Mouse (Mus musculus): ENCODE data around the gene Gm14226. TPM values are rescaled to one million over a fixed set of nuclear protein-coding genes. Genes with fewer than 3 reads are reported as not detected.
A peak's percentile ranks its signal among the peaks of the same experiment; 100 is the strongest.
"Not testable (repeated sequence)": the region's sequence is repeated elsewhere in the genome, so short reads cannot be mapped to it uniquely, and the experiment has no call there.

The Gm14226 gene
- polyA plus RNA-seq, 1 experiment: not detected

- Histone ChIP-seq H3K36me3 (replicated peaks; ENCODE audit: low read length) (no peaks in the 10 kb centered on the region), H3K9me3 (no peaks in the 10 kb centered on the region), H3K27me3 (replicated peaks) (peaks cover 35% of the 10 kb centered on the region), H3K4me1 (peaks cover 14% of the 10 kb centered on the region), H3K4me3 (replicated peaks) (no peak overlapping the region)
- TF ChIP-seq GATA1 (IDR thresholded peaks at IDR 0.05; ENCODE audit: borderline replicate concordance, low read length): no peak
- no peak for TF ChIP-seq FLI1 (IDR thresholded peaks at IDR 0.05; ENCODE audit: low read length)
These were observed 5.1 kb upstream of the Gm14226 start for GRCm38 (mm10) chr2:155012991-155013390.

- H3K36me3 ChIP-seq (replicated peaks; ENCODE audit: low read length); H3K4me3 ChIP-seq (replicated peaks); H3K4me1 ChIP-seq: not testable (repeated sequence)
- peaks cover 14% of the 10 kb centered on the region for H3K9me3 ChIP-seq
- peaks cover 32% of the 10 kb centered on the region for H3K27me3 ChIP-seq (replicated peaks)
These were observed 1.3 kb upstream of the Gm14226 start for GRCm38 (mm10) chr2:155016751-155017150.

GRCm38 (mm10) chr2:155018762-155019641 is 936 bp downstream of the Gm14226 start:
- no peaks in the 10 kb centered on the region for H3K36me3 ChIP-seq (replicated peaks; ENCODE audit: low read length)
- peak overlapping the region; percentile 89 for H3K4me3 ChIP-seq (replicated peaks)
- H3K4me1 ChIP-seq: peaks cover 4% of the 10 kb centered on the region; the same call in 1 of the 2 replicates
- peaks cover 26% of the 10 kb centered on the region for H3K9me3 ChIP-seq
- peaks cover 15% of the 10 kb centered on the region for H3K27me3 ChIP-seq (replicated peaks)
- TF ChIP-seq FLI1 (IDR thresholded peaks at IDR 0.05; ENCODE audit: low read length) (no peak), GATA1 (IDR thresholded peaks at IDR 0.05; ENCODE audit: borderline replicate concordance, low read length) (no peak)

GRCm38 (mm10) chr2:155019673-155020072 is 1.6 kb downstream of the Gm14226 start:
- TF ChIP-seq GATA1 (IDR thresholded peaks at IDR 0.05; ENCODE audit: borderline replicate concordance, low read length) (no peak), FLI1 (IDR thresholded peaks at IDR 0.05; ENCODE audit: low read length) (no peak)
- H3K4me1 ChIP-seq: peaks cover 4% of the 10 kb centered on the region; the same call in 1 of the 2 replicates
- peaks cover 26% of the 10 kb centered on the region for H3K9me3 ChIP-seq
- H3K27me3 ChIP-seq (replicated peaks): peaks cover 8% of the 10 kb centered on the region
- H3K36me3 ChIP-seq (replicated peaks; ENCODE audit: low read length): no peaks in the 10 kb centered on the region
- H3K4me3 ChIP-seq (replicated peaks): peak overlapping the region; percentile 89

- not testable (repeated sequence) for H3K4me1 ChIP-seq; H3K27me3 ChIP-seq (replicated peaks); H3K36me3 ChIP-seq (replicated peaks; ENCODE audit: low read length); H3K4me3 ChIP-seq (replicated peaks)
- peaks cover 28% of the 10 kb centered on the region for H3K9me3 ChIP-seq
These were observed 2.3 kb downstream of the Gm14226 start for GRCm38 (mm10) chr2:155020247-155020826.

GRCm38 (mm10) chr2:155030831-155031230 is 12.8 kb downstream of the Gm14226 start:
- Histone ChIP-seq H3K36me3 (replicated peaks; ENCODE audit: low read length) (no peaks in the 10 kb centered on the region), H3K9me3 (0 out of 2 replicates have a peak, but pooled peaks cover 3% of the 10 kb centered on the region), H3K4me3 (replicated peaks) (no peak overlapping the region), H3K4me1 (peaks cover 6% of the 10 kb centered on the region), H3K27me3 (replicated peaks) (peaks cover 38% of the 10 kb centered on the region)
- TF ChIP-seq FLI1 (IDR thresholded peaks at IDR 0.05; ENCODE audit: low read length): no peak
- no peak for TF ChIP-seq GATA1 (IDR thresholded peaks at IDR 0.05; ENCODE audit: borderline replicate concordance, low read length)

GRCm38 (mm10) chr2:155032938-155033710 is 15.1 kb downstream of the Gm14226 start:
- TF ChIP-seq FLI1 (IDR thresholded peaks at IDR 0.05; ENCODE audit: low read length): no peak
- no peak for TF ChIP-seq GATA1 (IDR thresholded peaks at IDR 0.05; ENCODE audit: borderline replicate concordance, low read length)
- 0 out of 2 replicates have a peak, but pooled peaks cover 3% of the 10 kb centered on the region for H3K9me3 ChIP-seq
- no peaks in the 10 kb centered on the region for H3K36me3 ChIP-seq (replicated peaks; ENCODE audit: low read length)
- peaks cover 41% of the 10 kb centered on the region for H3K27me3 ChIP-seq (replicated peaks)
- H3K4me1 ChIP-seq: peaks cover 10% of the 10 kb centered on the region
- no peak overlapping the region for H3K4me3 ChIP-seq (replicated peaks)

- H3K27me3 ChIP-seq (replicated peaks): peaks cover 9% of the 10 kb centered on the region
- H3K4me3 ChIP-seq (replicated peaks): no peak overlapping the region
- no peak for TF ChIP-seq FLI1 (IDR thresholded peaks at IDR 0.05; ENCODE audit: low read length)
- no peak for TF ChIP-seq GATA1 (IDR thresholded peaks at IDR 0.05; ENCODE audit: borderline replicate concordance, low read length)
- no peaks in the 10 kb centered on the region for H3K9me3 ChIP-seq
- no peaks in the 10 kb centered on the region for H3K36me3 ChIP-seq (replicated peaks; ENCODE audit: low read length)
- H3K4me1 ChIP-seq: peaks cover 21% of the 10 kb centered on the region
These were observed 21.9 kb downstream of the Gm14226 start for GRCm38 (mm10) chr2:155039956-155040355.

- Histone ChIP-seq H3K36me3 (replicated peaks; ENCODE audit: low read length) (no peaks in the 10 kb centered on the region), H3K27me3 (replicated peaks) (peaks cover 3% of the 10 kb centered on the region), H3K9me3 (no peaks in the 10 kb centered on the region), H3K4me3 (replicated peaks) (no peak overlapping the region), H3K4me1 (peaks cover 47% of the 10 kb centered on the region)
- no peak for TF ChIP-seq GATA1 (IDR thresholded peaks at IDR 0.05; ENCODE audit: borderline replicate concordance, low read length)
- no peak for TF ChIP-seq FLI1 (IDR thresholded peaks at IDR 0.05; ENCODE audit: low read length)
These were observed 26.5 kb downstream of the Gm14226 start for GRCm38 (mm10) chr2:155044542-155044941.

- no peaks in the 10 kb centered on the region for H3K36me3 ChIP-seq (replicated peaks; ENCODE audit: low read length)
- no peaks in the 10 kb centered on the region for H3K9me3 ChIP-seq
- peak overlapping the region; percentile 42 for H3K4me3 ChIP-seq (replicated peaks)
- TF ChIP-seq GATA1 (IDR thresholded peaks at IDR 0.05; ENCODE audit: borderline replicate concordance, low read length) (no peak), FLI1 (IDR thresholded peaks at IDR 0.05; ENCODE audit: low read length) (no peak)
- H3K4me1 ChIP-seq: peaks cover 49% of the 10 kb centered on the region
- peaks cover 2% of the 10 kb centered on the region for H3K27me3 ChIP-seq (replicated peaks)
These were observed 27.0 kb downstream of the Gm14226 start for GRCm38 (mm10) chr2:155045075-155045474.

Data from megakaryocyte, embryonic 14.5 days (primary cell).